Mouse (Mus musculus) brain, embryonic 14.5 days (tissue): ENCODE measurements at regions not wholly inside any gene's neighbourhood (a gene's known extent, or its start where the extent isn't known, plus 50 kb on each side); places are given as distances from the start of the nearest gene placed in this dataset.

ENCODE experiments used
- CTCF ChIP-seq: fragments of 200-500 bp; IDR thresholded peaks from 2 replicates; pipeline ENCODE4 v1.5.1; 2012; ENCODE audit warnings: inconsistent platforms, mild to moderate bottlenecking, moderate library complexity, borderline replicate concordance; ENCODE audit not compliant: insufficient read depth, insufficient read length; ENCODE audit errors: extremely low read depth
- POLR2A ChIP-seq: fragments of 200-500 bp; IDR thresholded peaks from 2 replicates; pipeline ENCODE4 v1.6.1; 2012; ENCODE audit warnings: mild to moderate bottlenecking, inconsistent platforms, borderline replicate concordance; ENCODE audit not compliant: poor library complexity, insufficient read depth, insufficient read length, severe bottlenecking; ENCODE audit errors: extremely low read depth

GRCm38 (mm10) chr8:97414742-97415141 is 1526.4 kb upstream of the Got2 start:
- no peak for TF ChIP-seq POLR2A
- no peak for TF ChIP-seq CTCF
